ENCODE assay signal across 11 mouse cellular contexts in the genomic region with DNA sequence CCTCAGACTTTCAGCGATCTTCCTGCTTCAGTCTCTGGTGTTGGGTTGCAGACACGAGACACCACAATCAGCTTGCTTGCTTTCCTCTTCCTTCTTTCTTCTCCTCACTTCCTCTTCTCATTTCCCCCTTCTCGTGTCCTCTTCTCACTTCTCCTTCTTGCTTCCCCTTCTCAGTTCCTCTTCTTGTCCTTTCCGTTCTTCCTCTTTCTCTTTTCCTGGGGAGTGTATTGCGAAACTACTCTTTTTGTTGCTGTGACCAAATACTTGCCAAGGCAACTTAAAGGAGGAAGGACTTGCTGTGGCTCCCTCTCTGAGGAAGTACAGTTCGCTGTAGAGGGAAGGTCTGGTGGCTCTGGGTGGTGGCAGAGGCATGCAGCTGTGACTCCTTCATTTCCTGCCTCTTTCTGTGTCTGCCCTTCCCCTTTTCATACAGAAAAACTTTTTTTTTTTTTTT. TPM values are rescaled to one million over a fixed set of nuclear protein-coding genes. Genes with fewer than 3 reads are reported as not detected.
DNase-seq lines count a peak whose midpoint lies in the region; ATAC-seq and TF ChIP-seq lines count a peak whose summit lies in the region.
"Had no signal": no experiment of that assay in that cellular context is flagged by ENCODE, and none has a peak within 500 bp of the region (broad histone marks: within the 10 kb centered on the region; RNA-seq: fewer than 3 reads in every experiment).

No protein-coding gene starts in this region.

- peaks cover 10% of the 10 kb centered on the region for H3K4me1 ChIP-seq in heart, adult 2 months (ENCODE audit: control insufficient read depth, insufficient read depth, low read length)
- H3K4me1 ChIP-seq in testis, adult 2 months (ENCODE audit: control insufficient read depth, insufficient read depth, low read length), result no peaks in the 10 kb centered on the region; the same call in 1 of the 2 replicates
- peaks cover 3% of the 10 kb centered on the region; the same call in 1 of the 2 replicates for H3K4me1 ChIP-seq in midbrain, embryonic 15.5 days

- 53% methylated on average over 6 of the region's 6 CpGs for WGBS in heart, adult 2 months
- WGBS in macrophage (ENCODE audit: missing documents), result 12% methylated on average over 6 of the region's 6 CpGs
- 77% methylated on average over 6 of the region's 6 CpGs for WGBS in midbrain, embryonic 15.5 days

- H3K9me3 ChIP-seq in midbrain, embryonic 15.5 days, result no peaks in the 10 kb centered on the region
- H3K9me3 ChIP-seq: embryonic facial prominence, embryonic 15.5 days; hindbrain, embryonic 10.5 days had no signal

- TF ChIP-seq POLR2A in heart, adult 2 months (IDR thresholded peaks at IDR 0.05; ENCODE audit: insufficient read depth, low read depth, low read length), result no peak
- TF ChIP-seq POLR2A in testis, adult 2 months (IDR thresholded peaks at IDR 0.05; ENCODE audit: control insufficient read depth, low read depth, low read length), result no peak

- no peak overlapping the region for H3K9ac ChIP-seq in heart, adult 2 months (ENCODE audit: low read depth, low read length)
- no peak overlapping the region for H3K9ac ChIP-seq in midbrain, embryonic 15.5 days
- H3K9ac ChIP-seq: embryonic facial prominence, embryonic 15.5 days had no signal

- no peaks in the 10 kb centered on the region for H3K79me2 ChIP-seq in heart, adult 2 months (replicated peaks; ENCODE audit: control insufficient read depth, insufficient read depth, low read length)
- no peaks in the 10 kb centered on the region for H3K79me2 ChIP-seq in macrophage (ENCODE audit: inconsistent target)

- H3K4me2 ChIP-seq in midbrain, embryonic 15.5 days, result no peak overlapping the region
- H3K4me2 ChIP-seq: embryonic facial prominence, embryonic 15.5 days; midbrain, embryonic 11.5 days had no signal

- TF ChIP-seq EP300 in heart, adult 2 months (IDR thresholded peaks at IDR 0.05; ENCODE audit: insufficient read depth, low read depth, low read length), result no peak

- no peak for DNase-seq in heart, adult 2 months
- DNase-seq in heart, postnatal 10 days, result no peak
- no peak for DNase-seq in testis, postnatal 10 days (ENCODE audit: low spot score)
- DNase-seq in thymus, postnatal 4 days, result peak; percentile 29
- no peak for DNase-seq in kidney, postnatal 25 days

- no peak for TF ChIP-seq CTCF in heart, adult 2 months (IDR thresholded peaks at IDR 0.05)
- TF ChIP-seq CTCF in testis, adult 2 months (IDR thresholded peaks at IDR 0.05; ENCODE audit: control insufficient read depth, insufficient read depth, insufficient replicate concordance, low read depth, low read length), result no peak

- H3K27me3 ChIP-seq in heart, adult 2 months (ENCODE audit: control insufficient read depth, insufficient read depth, low read length), result no peaks in the 10 kb centered on the region
- H3K27me3 ChIP-seq in testis, adult 2 months (ENCODE audit: control insufficient read depth, insufficient read depth, low read length), result no peaks in the 10 kb centered on the region
- no peaks in the 10 kb centered on the region for H3K27me3 ChIP-seq in midbrain, embryonic 15.5 days (replicated peaks)
- H3K27me3 ChIP-seq: embryonic facial prominence, embryonic 15.5 days had no signal

- peak overlapping the region; percentile 6; the same call in 1 of the 2 replicates for H3K27ac ChIP-seq in heart, adult 2 months
- H3K27ac ChIP-seq in testis, adult 2 months (ENCODE audit: control insufficient read depth, insufficient read depth, low read depth, low read length), result no peak overlapping the region
- peak overlapping the region; percentile 84 for H3K27ac ChIP-seq in macrophage
- no peak overlapping the region for H3K27ac ChIP-seq in midbrain, embryonic 15.5 days
- H3K27ac ChIP-seq: embryonic facial prominence, embryonic 15.5 days; hindbrain, embryonic 10.5 days had no signal

- H3K36me3 ChIP-seq in heart, adult 2 months (ENCODE audit: control insufficient read depth, insufficient read depth, low read length), result no peaks in the 10 kb centered on the region
- no peaks in the 10 kb centered on the region for H3K36me3 ChIP-seq in testis, adult 2 months (ENCODE audit: control insufficient read depth, insufficient read depth, low read length)
- H3K36me3 ChIP-seq in macrophage (ENCODE audit: inconsistent target), result no peaks in the 10 kb centered on the region
- H3K36me3 ChIP-seq in midbrain, embryonic 15.5 days (replicated peaks), result no peaks in the 10 kb centered on the region
- H3K36me3 ChIP-seq: embryonic facial prominence, embryonic 15.5 days; hindbrain, embryonic 10.5 days had no signal

- H3K4me3 ChIP-seq in heart, adult 2 months, result no peak overlapping the region
- H3K4me3 ChIP-seq in testis, adult 2 months (ENCODE audit: control insufficient read depth, low read depth, low read length), result peak overlapping the region; percentile 57
- no peak overlapping the region for H3K4me3 ChIP-seq in macrophage (ENCODE audit: inconsistent target)
- H3K4me3 ChIP-seq in midbrain, embryonic 15.5 days, result no peak overlapping the region
- H3K4me3 ChIP-seq: embryonic facial prominence, embryonic 15.5 days; hindbrain, embryonic 10.5 days had no signal

- no peak for ATAC-seq in midbrain, embryonic 15.5 days (replicated peaks)

- intact Hi-C loops in heart, adult 2 months (cut with DNase I), result loop anchor here (5.0 kb wide), 1 partner anchor 38 kb away; no protein-coding TSS in a partner anchor
- intact Hi-C loops in heart, postnatal 10 days (cut with DNase I), result no loop called here

RNA-seq across cellular contexts. Expression of a gene that starts 35.2 kb away (rescaled TPM):
- total RNA-seq in heart, adult 2 months (2021), result 10 to 100 TPM; 55.5 to 56.9 TPM
- 36.5 and 42.8 TPM in 2 replicates for polyA plus RNA-seq in heart, adult 2 months (2012; rRNA removed)
- total RNA-seq in heart, postnatal 10 days (2021), result 10 to 100 TPM; 74.1 to 76.5 TPM
- polyA plus RNA-seq in testis, adult 2 months (2012; rRNA removed), result 289 and 306 TPM in 2 replicates
- total RNA-seq in macrophage (2018; cell fraction: chromatin; rRNA removed), result 100 to 1,000 TPM in 25 of 26 experiments, 10 to 100 TPM in 1; 75.8 to 320 (median 144) TPM
- 100 to 1,000 TPM; 399 to 624 (median 517) TPM for total RNA-seq in macrophage (2018; cell fraction: cytosol; rRNA removed)
- total RNA-seq in macrophage (2018; cell fraction: nucleus; rRNA removed), result 100 to 1,000 TPM; 178 to 546 (median 438) TPM
- polyA plus RNA-seq in macrophage (2018), result 272 to 584 TPM (median 564 TPM) in 3 replicates
- polyA plus RNA-seq in midbrain, embryonic 15.5 days (2015; fragmentation: Nextera tagmentation; extraction: Ambion mirVana), result 170 and 174 TPM in 2 replicates

Comparison
In these comparisons a context has a peak if more than half of its experiments do, and no peak if none do; other contexts are left out.
1. H3K27ac ChIP-seq: peak in heart, adult 2 months (single experiment) and macrophage (single experiment); none in testis, adult 2 months (single experiment) and midbrain, embryonic 15.5 days (single experiment).